Mouse (Mus musculus) layer of hippocampus, adult 9-11 months (tissue): Measurements from ENCODE around the gene Nckap5l.

Source experiments
- DNase-seq: peaks from one replicate; pipeline ENCODE4 v3.0.0; 2022

Nckap5l gene

GRCm38 (mm10) chr15:99430394-99430793 is 27.2 kb downstream of the Nckap5l start:
- DNase-seq: no peak

GRCm38 (mm10) chr15:99423884-99424283 is 33.7 kb downstream of the Nckap5l start:
- DNase-seq: no peak

- no peak for DNase-seq
Observed at GRCm38 (mm10) chr15:99423131-99423530, 34.4 kb downstream of the Nckap5l start.

- DNase-seq: no peak
Observed at GRCm38 (mm10) chr15:99422551-99422950, 35.0 kb downstream of the Nckap5l start.

GRCm38 (mm10) chr15:99421676-99422075 is 35.9 kb downstream of the Nckap5l start:
- DNase-seq: no peak

GRCm38 (mm10) chr15:99421152-99421551 is 36.4 kb downstream of the Nckap5l start:
- no peak for DNase-seq

- peak; percentile 38 for DNase-seq
Observed at GRCm38 (mm10) chr15:99420521-99421014, 37.0 kb downstream of the Nckap5l start.

- no peak for DNase-seq
Observed at GRCm38 (mm10) chr15:99420101-99420500, 37.4 kb downstream of the Nckap5l start.

GRCm38 (mm10) chr15:99417692-99418271 is 39.8 kb downstream of the Nckap5l start:
- DNase-seq: no peak

- no peak for DNase-seq
Observed at GRCm38 (mm10) chr15:99416957-99417356, 40.6 kb downstream of the Nckap5l start.

- peak; percentile 38 for DNase-seq
Observed at GRCm38 (mm10) chr15:99416348-99416882, 41.1 kb downstream of the Nckap5l start.

- no peak for DNase-seq
Observed at GRCm38 (mm10) chr15:99415793-99416192, 41.8 kb downstream of the Nckap5l start.

GRCm38 (mm10) chr15:99411747-99412146 is 45.8 kb downstream of the Nckap5l start:
- DNase-seq: no peak

- no peak for DNase-seq
Observed at GRCm38 (mm10) chr15:99408845-99409244, 48.7 kb downstream of the Nckap5l start.

- no peak for DNase-seq
Observed at GRCm38 (mm10) chr15:99406986-99407570, 50.5 kb downstream of the Nckap5l start.

- no peak for DNase-seq
Observed at GRCm38 (mm10) chr15:99405150-99405549, 52.4 kb downstream of the Nckap5l start.

GRCm38 (mm10) chr15:99403159-99403889 is 54.2 kb downstream of the Nckap5l start:
- DNase-seq: no peak

GRCm38 (mm10) chr15:99400602-99401001 is 56.9 kb downstream of the Nckap5l start:
- no peak for DNase-seq

- no peak for DNase-seq
Observed at GRCm38 (mm10) chr15:99399503-99400245, 57.9 kb downstream of the Nckap5l start.

GRCm38 (mm10) chr15:99397622-99398021 is 59.9 kb downstream of the Nckap5l start:
- DNase-seq: no peak

GRCm38 (mm10) chr15:99396875-99397274 is 60.7 kb downstream of the Nckap5l start:
- DNase-seq: no peak

- DNase-seq: no peak
Observed at GRCm38 (mm10) chr15:99396462-99396861, 61.1 kb downstream of the Nckap5l start.
